Mouse (Mus musculus): Measurements from ENCODE around the gene Xkrx.

DNA sequence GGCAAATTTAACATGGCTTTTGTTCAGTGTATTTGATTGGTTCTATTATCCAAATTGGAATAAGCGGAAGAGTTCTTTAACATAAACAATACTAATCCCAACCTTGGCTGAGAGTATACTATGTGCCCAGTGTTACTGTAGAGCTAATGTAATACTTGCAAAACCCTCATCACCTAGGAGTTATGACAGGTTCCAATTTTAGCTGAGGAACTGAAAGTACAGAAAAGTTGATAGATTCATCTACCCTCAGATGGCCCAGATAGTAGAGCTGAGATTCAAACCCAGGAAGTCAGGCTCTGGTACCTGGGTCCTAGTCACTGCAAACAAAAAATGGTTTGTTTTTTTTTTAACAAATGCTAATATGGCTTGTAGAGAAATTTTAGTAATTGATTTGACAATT lies 8.7 kb upstream of the Xkrx start:
- TF ChIP-seq CTCF (IDR thresholded peaks at IDR 0.05; ENCODE audit: control insufficient read depth, insufficient read depth, insufficient read length) (no peak), MAX (IDR thresholded peaks at IDR 0.05) (no peak), MYOD1 (IDR thresholded peaks at IDR 0.05; ENCODE audit: control insufficient read depth, insufficient read length, low read depth) (no peak), USF1 (IDR thresholded peaks at IDR 0.05; ENCODE audit: low read depth) (no peak), MYOG (IDR thresholded peaks at IDR 0.05; ENCODE audit: control insufficient read depth, extremely low read depth, insufficient read length) (no peak), FOSL1 (IDR thresholded peaks at IDR 0.05; ENCODE audit: insufficient read depth, low read length, poor library complexity, severe bottlenecking) (no peak), CEBPB (IDR thresholded peaks at IDR 0.05; ENCODE audit: low read depth) (no peak)

Measured in C2C12 (cell line).